Mouse (Mus musculus) kidney, embryonic 14.5 days (tissue): ENCODE results near the gene Efna4. TPM values are rescaled to one million over a fixed set of nuclear protein-coding genes. Genes with fewer than 3 reads are reported as not detected.

Source experiments
- ATAC-seq: fragments of 200-750 bp; cut with Nextera tagmentation; 2 replicates; pipeline ENCODE4 v1.8.0; 2017; ENCODE audit warnings: moderate number of reproducible peaks, mild to moderate bottlenecking, moderate TSS enrichment, moderate library complexity; ENCODE audit not compliant: low FRiP score, low TSS enrichment
- H3K27ac ChIP-seq: fragments of 300-500 bp; sonication (generic); 2 replicates; pipeline ENCODE4 v1.5.1; 2014; ENCODE audit warnings: low read depth, mild to moderate bottlenecking, low read length, moderate library complexity, mixed read lengths
- H3K27me3 ChIP-seq: fragments of 300-500 bp; sonication (generic); 2 replicates; pipeline ENCODE4 v1.6.1; 2014; ENCODE audit warnings: mild to moderate bottlenecking, low read length; ENCODE audit not compliant: control insufficient read depth, insufficient read depth
- H3K36me3 ChIP-seq: fragments of 300-500 bp; sonication (generic); 2 replicates; pipeline ENCODE4 v1.6.1; 2014; ENCODE audit warnings: low read length, mixed read lengths; ENCODE audit not compliant: control insufficient read depth, insufficient read depth
- H3K4me1 ChIP-seq: fragments of 300-500 bp; sonication (generic); 2 replicates; pipeline ENCODE4 v1.6.1; 2014; ENCODE audit warnings: low read length, mixed read lengths; ENCODE audit not compliant: control insufficient read depth, insufficient read depth
- H3K4me2 ChIP-seq: fragments of 300-500 bp; sonication (generic); replicated peaks from 2 replicates; pipeline ENCODE4 v1.6.1; 2014; ENCODE audit warnings: low read depth, mild to moderate bottlenecking, low read length
- H3K4me3 ChIP-seq: fragments of 300-500 bp; sonication (generic); 2 replicates; pipeline ENCODE4 v1.5.1; 2014; ENCODE audit warnings: mild to moderate bottlenecking, low read length
- H3K9ac ChIP-seq: fragments of 300-500 bp; sonication (generic); 2 replicates; pipeline ENCODE4 v1.6.1; 2014; ENCODE audit warnings: low read depth, mild to moderate bottlenecking, low read length, moderate library complexity
- H3K9me3 ChIP-seq: fragments of 300-500 bp; sonication (generic); 2 replicates; pipeline ENCODE4 v1.6.1; 2016; ENCODE audit warnings: low read length; ENCODE audit not compliant: control insufficient read depth
- WGBS: fragments of 180-500 bp; shearing (Covaris S2); extraction: QIAGEN DNeasy Blood & Tissue Kit; methylation state at CpG from one replicate; pipeline ENCODE4 v1.1.7; 2014; 5-methylcytosine and 5-hydroxymethylcytosine counted together
- polyA plus RNA-seq: library from polyadenylated mRNA; unstranded; fragments of >200 nt; fragmentation: Nextera tagmentation; extraction: Ambion mirVana; gene quantifications from 2 replicates; pipeline ENCODE4 v1.2.1, GENCODE M21; 2014

Gene Efna4
- polyA plus RNA-seq, 1 experiment from 2014 or later, result 30.1 TPM

- WGBS, result 2% methylated on average over 54 of the region's 58 CpGs
- Histone ChIP-seq H3K9ac (peak overlapping the region; percentile 51), H3K4me1 (peaks cover 61% of the 10 kb centered on the region), H3K9me3 (no peaks in the 10 kb centered on the region), H3K27me3 (peaks cover 35% of the 10 kb centered on the region), H3K27ac (no peak overlapping the region), H3K36me3 (no peaks in the 10 kb centered on the region), H3K4me3 (peak overlapping the region; percentile 64), H3K4me2 (peak overlapping the region; percentile 97)
- no peak for ATAC-seq
Measured at GRCm38 (mm10) chr3:89319591-89320350, 18.1 kb downstream of the Efna4 start.

- peak overlapping the region; percentile 51 for H3K9ac ChIP-seq
- H3K4me1 ChIP-seq, result peaks cover 62% of the 10 kb centered on the region
- H3K27ac ChIP-seq, result no peak overlapping the region
Measured at GRCm38 (mm10) chr3:89318971-89319590, 18.7 kb downstream of the Efna4 start.

GRCm38 (mm10) chr3:89318316-89318715 lies 19.5 kb downstream of the Efna4 start:
- no peak overlapping the region for H3K27ac ChIP-seq
- peaks cover 62% of the 10 kb centered on the region for H3K4me1 ChIP-seq
- no peaks in the 10 kb centered on the region for H3K36me3 ChIP-seq
- no peaks in the 10 kb centered on the region for H3K9me3 ChIP-seq
- WGBS, result 75% methylated on average over 8 of the region's 8 CpGs
- H3K4me2 ChIP-seq, result no peak overlapping the region
- ATAC-seq, result no peak
- no peak overlapping the region for H3K4me3 ChIP-seq
- H3K9ac ChIP-seq, result no peak overlapping the region
- H3K27me3 ChIP-seq, result peaks cover 35% of the 10 kb centered on the region

More at GRCm38 (mm10) chr3:89318971-89319590, 18.7 kb downstream of the Efna4 start:
- H3K4me3 ChIP-seq, result peak overlapping the region; percentile 64
- 17% methylated on average over 21 of the region's 21 CpGs for WGBS
- H3K27me3 ChIP-seq, result peaks cover 35% of the 10 kb centered on the region
- no peaks in the 10 kb centered on the region for H3K36me3 ChIP-seq
- H3K4me2 ChIP-seq, result peak overlapping the region; percentile 97
- ATAC-seq, result no peak
- H3K9me3 ChIP-seq, result no peaks in the 10 kb centered on the region

- Histone ChIP-seq H3K4me1 (peaks cover 59% of the 10 kb centered on the region), H3K9ac (no peak overlapping the region), H3K4me3 (no peak overlapping the region), H3K4me2 (no peak overlapping the region), H3K9me3 (no peaks in the 10 kb centered on the region), H3K27me3 (peaks cover 32% of the 10 kb centered on the region), H3K27ac (no peak overlapping the region), H3K36me3 (no peaks in the 10 kb centered on the region)
- WGBS, result 64% methylated on average over 6 of the region's 6 CpGs
- ATAC-seq, result no peak
Measured at GRCm38 (mm10) chr3:89317246-89317645, 20.6 kb downstream of the Efna4 start.

- WGBS, result 0% methylated on average over 4 of the region's 4 CpGs
- peak; percentile 40; the same call in 1 of the 2 replicates for ATAC-seq
- H3K27ac ChIP-seq, result no peak overlapping the region
Measured at GRCm38 (mm10) chr3:89316833-89317232, 21.0 kb downstream of the Efna4 start.

GRCm38 (mm10) chr3:89315930-89316831 lies 21.6 kb downstream of the Efna4 start:
- peak overlapping the region; percentile 33 for H3K4me3 ChIP-seq
- H3K4me2 ChIP-seq, result peak overlapping the region; percentile 61
- peaks cover 28% of the 10 kb centered on the region for H3K27me3 ChIP-seq
- no peak overlapping the region for H3K27ac ChIP-seq
- H3K9ac ChIP-seq, result peak overlapping the region; percentile 29; the same call in 1 of the 2 replicates
- no peaks in the 10 kb centered on the region for H3K36me3 ChIP-seq
- WGBS, result 16% methylated on average over 40 of the region's 40 CpGs
- ATAC-seq, result peak; percentile 12; the same call in 1 of the 2 replicates
- H3K4me1 ChIP-seq, result peaks cover 49% of the 10 kb centered on the region
- H3K9me3 ChIP-seq, result no peaks in the 10 kb centered on the region

More at GRCm38 (mm10) chr3:89316833-89317232, 21.0 kb downstream of the Efna4 start:
- Histone ChIP-seq H3K9me3 (no peaks in the 10 kb centered on the region), H3K4me3 (no peak overlapping the region), H3K27me3 (peaks cover 32% of the 10 kb centered on the region), H3K9ac (no peak overlapping the region), H3K36me3 (no peaks in the 10 kb centered on the region), H3K4me2 (peak overlapping the region; percentile 61; the same call in 1 of the 2 replicates), H3K4me1 (peaks cover 56% of the 10 kb centered on the region)

GRCm38 (mm10) chr3:89315195-89315929 lies 22.5 kb downstream of the Efna4 start:
- Histone ChIP-seq H3K9ac (peak overlapping the region; percentile 60), H3K4me2 (peak overlapping the region; percentile 61), H3K4me3 (peak overlapping the region; percentile 33), H3K9me3 (no peaks in the 10 kb centered on the region), H3K27me3 (peaks cover 23% of the 10 kb centered on the region), H3K4me1 (peaks cover 43% of the 10 kb centered on the region), H3K36me3 (no peaks in the 10 kb centered on the region), H3K27ac (no peak overlapping the region)
- peak; percentile 24 for ATAC-seq
- WGBS, result 9% methylated on average over 21 of the region's 26 CpGs

- Histone ChIP-seq H3K27me3 (peaks cover 17% of the 10 kb centered on the region), H3K4me1 (peaks cover 37% of the 10 kb centered on the region), H3K9ac (peak overlapping the region; percentile 60; the same call in 1 of the 2 replicates), H3K4me2 (peak overlapping the region; percentile 61; the same call in 1 of the 2 replicates), H3K36me3 (no peaks in the 10 kb centered on the region), H3K27ac (no peak overlapping the region), H3K4me3 (peak overlapping the region; percentile 33; the same call in 1 of the 2 replicates), H3K9me3 (no peaks in the 10 kb centered on the region)
- WGBS, result 41% methylated on average over 2 of the region's 2 CpGs
- ATAC-seq, result no peak
Measured at GRCm38 (mm10) chr3:89314791-89315190, 23.0 kb downstream of the Efna4 start.
